Mouse (Mus musculus) kidney, postnatal 0 days (tissue): ENCODE measurements around the gene Carns1. TPM values are rescaled to one million over a fixed set of nuclear protein-coding genes. Genes with fewer than 3 reads are reported as not detected.

Experiments used
- ATAC-seq: fragments of 200-750 bp; cut with Nextera tagmentation; replicated peaks from 2 replicates; pipeline ENCODE4 v1.8.0; 2017; ENCODE audit warnings: low read depth, moderate number of reproducible peaks, moderate TSS enrichment, moderate library complexity; ENCODE audit not compliant: low FRiP score
- DNase-seq: peaks from one replicate; pipeline ENCODE4 v3.0.0-alpha.2; 2016; ENCODE audit warnings: low spot score
- H3K27ac ChIP-seq: fragments of 300-500 bp; sonication (generic); 2 replicates; pipeline ENCODE4 v1.5.1; 2014; ENCODE audit warnings: mild to moderate bottlenecking
- H3K27me3 ChIP-seq: fragments of 300-500 bp; sonication (generic); 2 replicates; pipeline ENCODE4 v1.6.1; 2014; ENCODE audit warnings: low read length, mixed read lengths; ENCODE audit not compliant: insufficient read depth
- H3K36me3 ChIP-seq: fragments of 300-500 bp; sonication (generic); 2 replicates; pipeline ENCODE4 v1.6.1; 2014; ENCODE audit warnings: low read length, mixed read lengths; ENCODE audit not compliant: insufficient read depth
- H3K4me1 ChIP-seq: fragments of 300-500 bp; sonication (generic); replicated peaks from 2 replicates; pipeline ENCODE4 v1.6.1; 2014; ENCODE audit warnings: antibody characterized with exemption, low read length, mixed read lengths; ENCODE audit not compliant: insufficient read depth
- H3K4me2 ChIP-seq: fragments of 300-500 bp; sonication (generic); 2 replicates; pipeline ENCODE4 v1.6.1; 2014; ENCODE audit warnings: mild to moderate bottlenecking, low read length, moderate library complexity, mixed read lengths
- H3K4me3 ChIP-seq: fragments of 300-500 bp; sonication (generic); replicated peaks from 2 replicates; pipeline ENCODE4 v1.5.1; 2014; ENCODE audit warnings: low read depth, low read length
- H3K9ac ChIP-seq: fragments of 300-500 bp; sonication (generic); 2 replicates; pipeline ENCODE4 v1.6.1; 2014; ENCODE audit warnings: low read depth, low read length
- H3K9me3 ChIP-seq: fragments of 300-500 bp; sonication (generic); replicated peaks from 2 replicates; pipeline ENCODE4 v1.6.1; 2016; ENCODE audit warnings: low read length, inconsistent platforms, mixed read lengths
- CTCF ChIP-seq: IDR thresholded peaks from 2 replicates; pipeline ENCODE4 v1.5.1; 2016; ENCODE audit warnings: antibody characterized with exemption, low read depth, mild to moderate bottlenecking, moderate library complexity
- WGBS: fragments of 180-500 bp; shearing (Covaris S2); extraction: QIAGEN DNeasy Blood & Tissue Kit; methylation state at CpG from one replicate; pipeline ENCODE4 v1.1.7; 2014; 5-methylcytosine and 5-hydroxymethylcytosine counted together
- polyA plus RNA-seq: library from polyadenylated mRNA; unstranded; fragments of >200 nt; fragmentation: Nextera tagmentation; extraction: Ambion mirVana; gene quantifications from 2 replicates; pipeline ENCODE4 v1.2.1, GENCODE M21; 2015

Carns1 gene
- 2.7 and 3.3 TPM in 2 replicates for polyA plus RNA-seq

- peak within 1 kb of the TSS; percentile 37 for H3K4me2 ChIP-seq
- DNase-seq, result peak; percentile 66
- no peaks in the 10 kb centered on the region for H3K36me3 ChIP-seq
- H3K9ac ChIP-seq, result peak within 1 kb of the TSS; percentile 28; the same call in 1 of the 2 replicates
- peak; percentile 72; the same call in 1 of the 2 replicates for ATAC-seq
- no peaks in the 10 kb centered on the region for H3K9me3 ChIP-seq
- 0 out of 2 replicates have a peak, but pooled peaks cover 3% of the 10 kb centered on the region for H3K27me3 ChIP-seq
- peaks cover 23% of the 10 kb centered on the region for H3K4me1 ChIP-seq
- H3K27ac ChIP-seq, result no peak within 1 kb of the TSS
- no peak for TF ChIP-seq CTCF
- H3K4me3 ChIP-seq, result no peak within 1 kb of the TSS
- WGBS, result 5% methylated on average over 11 of the region's 11 CpGs
These were observed at the start of gene Carns1 for GRCm38 (mm10) chr19:4175368-4175947. Gene Carns1 (minus strand): TSS chr19:4175479.

- Histone ChIP-seq H3K27me3 (no peaks in the 10 kb centered on the region), H3K4me1 (peaks cover 31% of the 10 kb centered on the region), H3K4me2 (0 out of 2 replicates have a peak overlapping the region, but pooled peaks have one; percentile 9), H3K4me3 (no peak overlapping the region), H3K9me3 (no peaks in the 10 kb centered on the region), H3K9ac (no peak overlapping the region), H3K36me3 (no peaks in the 10 kb centered on the region), H3K27ac (peak overlapping the region; percentile 64; the same call in 1 of the 2 replicates)
- WGBS, result 22% methylated on average over 11 of the region's 11 CpGs
- peak; percentile 46 for DNase-seq
- peak; percentile 77; the same call in 1 of the 2 replicates for ATAC-seq
- TF ChIP-seq CTCF, result no peak
These were observed 46.9 kb upstream of the Carns1 start for GRCm38 (mm10) chr19:4222165-4222564.

DNA sequence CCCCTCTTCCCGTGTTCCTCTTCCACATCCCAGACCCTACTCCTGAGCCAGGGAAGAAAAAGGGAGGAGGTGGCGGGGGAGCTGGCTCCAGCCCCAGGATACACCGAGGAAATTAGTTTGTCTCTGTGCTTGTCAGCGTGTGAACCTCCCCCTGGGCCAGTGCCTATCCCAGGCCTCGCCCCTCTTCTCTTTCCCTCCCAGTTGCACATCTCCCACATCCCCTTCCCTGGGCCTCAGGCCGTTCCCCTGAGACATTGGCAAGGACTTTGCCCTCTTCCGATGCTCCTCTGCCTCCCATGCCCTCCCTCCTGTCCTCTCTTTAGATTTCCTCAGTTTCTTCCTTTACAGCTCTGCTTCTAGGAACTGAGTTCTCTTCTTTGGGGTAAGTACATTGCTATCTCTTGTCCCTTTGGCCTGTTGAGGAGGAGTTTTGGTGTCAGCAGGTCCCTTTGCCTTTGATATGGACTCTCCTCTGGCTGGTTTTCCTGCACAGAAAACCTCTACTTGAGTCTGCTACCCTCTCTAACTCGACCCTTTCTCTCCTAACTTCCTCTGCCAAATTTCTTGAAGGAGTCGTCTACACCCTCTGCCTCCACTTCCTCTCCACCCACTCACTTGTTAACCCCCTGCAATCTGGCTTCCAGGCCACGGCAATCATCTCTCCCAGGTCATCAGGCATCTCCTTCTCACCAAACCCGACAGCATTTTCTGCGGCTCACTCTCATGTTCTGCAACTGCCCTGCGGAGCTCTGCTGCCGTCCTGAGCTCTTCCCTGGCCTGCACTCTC, 45.9 kb upstream of the Carns1 start:
- no peak for TF ChIP-seq CTCF
- no peaks in the 10 kb centered on the region for H3K9me3 ChIP-seq
- H3K4me3 ChIP-seq, result no peak overlapping the region
- H3K9ac ChIP-seq, result 0 out of 2 replicates have a peak overlapping the region, but pooled peaks have one; percentile 31
- 13% methylated on average over 14 of the region's 14 CpGs for WGBS
- peak overlapping the region; percentile 30 for H3K4me2 ChIP-seq
- peaks cover 39% of the 10 kb centered on the region for H3K4me1 ChIP-seq
- H3K36me3 ChIP-seq, result no peaks in the 10 kb centered on the region
- no peaks in the 10 kb centered on the region for H3K27me3 ChIP-seq
- DNase-seq (peak; percentile 75), ATAC-seq (no peak)
- H3K27ac ChIP-seq, result peak overlapping the region; percentile 64

DNA sequence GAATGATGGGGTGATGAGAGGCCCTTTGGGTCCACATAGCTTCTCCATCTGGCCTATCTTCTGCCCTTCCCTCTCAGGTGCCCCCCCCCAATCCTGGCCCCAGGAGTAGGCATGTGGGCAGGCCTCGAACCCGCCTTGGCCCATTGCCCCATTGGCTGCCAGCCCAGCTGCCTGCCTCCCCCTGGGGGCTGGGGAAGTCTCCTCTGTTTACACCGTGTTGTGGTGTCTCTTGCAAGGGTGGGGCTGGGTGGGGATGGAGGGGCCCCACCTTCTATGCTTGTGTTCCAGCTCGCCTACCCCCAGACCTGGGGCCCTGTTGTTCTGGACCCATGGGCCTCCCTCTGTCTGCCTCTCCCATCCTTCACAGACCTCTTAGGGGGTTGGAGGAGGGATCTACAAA, 45.1 kb upstream of the Carns1 start:
- Histone ChIP-seq H3K36me3 (no peaks in the 10 kb centered on the region), H3K4me1 (peaks cover 40% of the 10 kb centered on the region), H3K27ac (peak overlapping the region; percentile 31), H3K9ac (no peak overlapping the region; the same call in 1 of the 2 replicates), H3K9me3 (no peaks in the 10 kb centered on the region), H3K4me3 (no peak overlapping the region), H3K27me3 (no peaks in the 10 kb centered on the region), H3K4me2 (peak overlapping the region; percentile 30; the same call in 1 of the 2 replicates)
- DNase-seq (no peak), ATAC-seq (no peak)
- no peak for TF ChIP-seq CTCF
- WGBS, result 48% methylated on average over 4 of the region's 4 CpGs

GRCm38 (mm10) chr19:4219943-4220342, 44.7 kb upstream of the Carns1 start:
- no peak for DNase-seq
- WGBS, result 85% methylated on average over 6 of the region's 6 CpGs
- Histone ChIP-seq H3K4me3 (no peak overlapping the region), H3K9me3 (no peaks in the 10 kb centered on the region), H3K4me2 (no peak overlapping the region), H3K9ac (no peak overlapping the region), H3K36me3 (no peaks in the 10 kb centered on the region), H3K27ac (no peak overlapping the region), H3K27me3 (no peaks in the 10 kb centered on the region), H3K4me1 (peaks cover 42% of the 10 kb centered on the region)
- no peak for TF ChIP-seq CTCF
- no peak for ATAC-seq

GRCm38 (mm10) chr19:4218784-4219183, 43.5 kb upstream of the Carns1 start:
- H3K36me3 ChIP-seq, result no peaks in the 10 kb centered on the region
- peaks cover 42% of the 10 kb centered on the region for H3K4me1 ChIP-seq
- no peak for DNase-seq
- H3K9me3 ChIP-seq, result no peaks in the 10 kb centered on the region
- H3K27ac ChIP-seq, result no peak overlapping the region
- no peaks in the 10 kb centered on the region for H3K27me3 ChIP-seq
- TF ChIP-seq CTCF, result no peak
- no peak overlapping the region for H3K4me3 ChIP-seq
- no peak overlapping the region for H3K4me2 ChIP-seq
- ATAC-seq, result no peak
- no peak overlapping the region for H3K9ac ChIP-seq
- 86% methylated on average over 1 of the region's 1 CpGs for WGBS
